11 mouse cellular contexts compared by ENCODE assay signal in genomic region chr8:87752710-87753109, GRCm38 (mm10).
DNase-seq lines count a peak whose midpoint lies in the region; ATAC-seq and TF ChIP-seq lines count a peak whose summit lies in the region.
"Had no signal": no experiment of that assay in that cellular context is flagged by ENCODE, and none has a peak within 500 bp of the region (broad histone marks: within the 10 kb centered on the region; RNA-seq: fewer than 3 reads in every experiment).

No protein-coding gene starts in this region.

- WGBS in kidney, adult 2 months = 68% methylated on average over 13 of the region's 13 CpGs
- WGBS in hindbrain, embryonic 14.5 days = 46% methylated on average over 13 of the region's 13 CpGs
- WGBS in midbrain, embryonic 13.5 days = 67% methylated on average over 13 of the region's 13 CpGs

- no peaks in the 10 kb centered on the region for H3K4me1 ChIP-seq in kidney, adult 2 months (ENCODE audit: control insufficient read depth, insufficient read depth, low read length)
- H3K4me1 ChIP-seq in hindbrain, embryonic 14.5 days (replicated peaks; ENCODE audit: control insufficient read depth, insufficient read depth, low read length) = peaks cover 37% of the 10 kb centered on the region
- peaks cover 56% of the 10 kb centered on the region for H3K4me1 ChIP-seq in midbrain, embryonic 13.5 days (replicated peaks)

- ATAC-seq in hindbrain, embryonic 14.5 days (ENCODE audit: low FRiP score) = 0 out of 2 replicates have a peak, but pooled peaks have one; percentile 56
- no peak; the same call in 1 of the 2 replicates for ATAC-seq in midbrain, embryonic 13.5 days
- ATAC-seq in activated CD4-positive, CD25-positive, alpha-beta regulatory T cell, adult 4 months = no peak

- TF ChIP-seq CTCF in kidney, adult 2 months (conservative IDR thresholded peaks at IDR 0.05; ENCODE audit: insufficient read depth, insufficient read length, low read depth, low read length) = no peak

- H3K36me3 ChIP-seq in kidney, adult 2 months (ENCODE audit: control insufficient read depth, insufficient read depth, low read length) = no peaks in the 10 kb centered on the region
- no peaks in the 10 kb centered on the region for H3K36me3 ChIP-seq in hindbrain, embryonic 14.5 days (replicated peaks; ENCODE audit: control insufficient read depth, insufficient read depth)
- H3K36me3 ChIP-seq in midbrain, embryonic 13.5 days = no peaks in the 10 kb centered on the region

- H3K9me3 ChIP-seq in hindbrain, embryonic 14.5 days (ENCODE audit: control insufficient read depth, low read length) = no peaks in the 10 kb centered on the region
- no peaks in the 10 kb centered on the region for H3K9me3 ChIP-seq in midbrain, embryonic 13.5 days

- H3K27me3 ChIP-seq in kidney, adult 2 months (replicated peaks; ENCODE audit: control insufficient read depth, insufficient read depth, low read length) = no peaks in the 10 kb centered on the region
- no peaks in the 10 kb centered on the region for H3K27me3 ChIP-seq in hindbrain, embryonic 14.5 days (ENCODE audit: control insufficient read depth, insufficient read depth, low read length)
- H3K27me3 ChIP-seq in midbrain, embryonic 13.5 days = no peaks in the 10 kb centered on the region

- H3K4me2 ChIP-seq in hindbrain, embryonic 14.5 days (replicated peaks) = no peak overlapping the region
- H3K4me2 ChIP-seq in midbrain, embryonic 13.5 days (replicated peaks) = no peak overlapping the region

- no peak for TF ChIP-seq POLR2A in kidney, adult 2 months (IDR thresholded peaks at IDR 0.05; ENCODE audit: low read depth, low read length)

- H3K9ac ChIP-seq in hindbrain, embryonic 14.5 days = 0 out of 2 replicates have a peak overlapping the region, but pooled peaks have one; percentile 21
- H3K9ac ChIP-seq in midbrain, embryonic 13.5 days (replicated peaks) = no peak overlapping the region

- no peak overlapping the region for H3K4me3 ChIP-seq in kidney, adult 2 months (ENCODE audit: insufficient read depth, low read depth, low read length)
- H3K4me3 ChIP-seq in hindbrain, embryonic 14.5 days (replicated peaks; ENCODE audit: low read length) = no peak overlapping the region
- no peak overlapping the region for H3K4me3 ChIP-seq in midbrain, embryonic 13.5 days (replicated peaks)
- H3K4me3 ChIP-seq: left cerebral cortex, adult 2 months had no signal

- H3K27ac ChIP-seq in kidney, adult 2 months (ENCODE audit: insufficient read depth, low read depth, low read length) = no peak overlapping the region
- H3K27ac ChIP-seq in hindbrain, embryonic 14.5 days = peak overlapping the region; percentile 66
- peak overlapping the region; percentile 57; the same call in 1 of the 2 replicates for H3K27ac ChIP-seq in midbrain, embryonic 13.5 days
- H3K27ac ChIP-seq: left cerebral cortex, adult 2 months; macrophage; stomach, postnatal 0 days had no signal

- peak; percentile 9 for DNase-seq in kidney, adult 2 months
- DNase-seq in kidney, adult 11 months = no peak
- peak; percentile 49 to 60 for DNase-seq in adrenal gland, adult (ENCODE audit: inconsistent age in 2 of 2, low spot score in 1 of 2)
- DNase-seq in hindbrain, embryonic 14.5 days (ENCODE audit: low spot score) = no peak
- no peak for DNase-seq in layer of hippocampus, postnatal 10 days (ENCODE audit: low spot score in 2 of 2)
- DNase-seq in layer of hippocampus, postnatal 36 days = no peak

Comparison
In these comparisons a context has a peak if more than half of its experiments do, and no peak if none do; other contexts are left out.
1. DNase-seq: peak in kidney, adult 2 months (single experiment) and adrenal gland, adult (2 of 2); none in kidney, adult 11 months (single experiment), hindbrain, embryonic 14.5 days (single experiment), layer of hippocampus, postnatal 10 days (0 of 2) and layer of hippocampus, postnatal 36 days (0 of 2).